Mouse (Mus musculus) ES-Bruce4 (cell line): ENCODE measurements at regions not wholly inside any gene's neighbourhood (a gene's known extent, or its start where the extent isn't known, plus 50 kb on each side); places are given as distances from the start of the nearest gene placed in this dataset.

Source experiments
- H3K27ac ChIP-seq: 2 replicates; pipeline ENCODE4 v1.5.1; 2012; ENCODE audit warnings: low read length, inconsistent platforms; ENCODE audit not compliant: insufficient read depth
- H3K27me3 ChIP-seq: 2 replicates; pipeline ENCODE4 v1.6.1; 2012; ENCODE audit warnings: mild to moderate bottlenecking, low read length, inconsistent platforms; ENCODE audit not compliant: control insufficient read depth, poor library complexity, insufficient read depth, severe bottlenecking
- H3K36me3 ChIP-seq: 2 replicates; pipeline ENCODE4 v1.6.1; 2012; ENCODE audit warnings: inconsistent platforms, mild to moderate bottlenecking, low read length, moderate library complexity; ENCODE audit not compliant: control insufficient read depth, poor library complexity, insufficient read depth, severe bottlenecking
- H3K4me1 ChIP-seq: one replicate; pipeline ENCODE4 v1.8.1; 2011; ENCODE audit warnings: low read length; ENCODE audit not compliant: control insufficient read depth, insufficient read depth
- H3K4me3 ChIP-seq: 2 replicates; pipeline ENCODE4 v1.5.1; 2011; ENCODE audit warnings: low read depth, mild to moderate bottlenecking, low read length
- H3K9ac ChIP-seq: 2 replicates; pipeline ENCODE4 v1.6.1; 2012; ENCODE audit warnings: low read depth, mild to moderate bottlenecking, inconsistent platforms; ENCODE audit not compliant: poor library complexity, severe bottlenecking
- H3K9me3 ChIP-seq: replicated peaks from 2 replicates; pipeline ENCODE4 v1.6.1; 2012; ENCODE audit warnings: mild to moderate bottlenecking, low read length, inconsistent platforms; ENCODE audit not compliant: control insufficient read depth, poor library complexity, insufficient read depth, severe bottlenecking
- CTCF ChIP-seq: IDR thresholded peaks from one replicate; pipeline ENCODE4 v1.8.1; 2011; ENCODE audit warnings: low read depth, low read length
- EP300 ChIP-seq: IDR thresholded peaks from 2 replicates; pipeline ENCODE4 v1.6.1; 2011; ENCODE audit warnings: low read depth, low read length; ENCODE audit not compliant: insufficient read depth
- POLR2A ChIP-seq: IDR thresholded peaks from one replicate; pipeline ENCODE4 v1.8.1; 2011; ENCODE audit warnings: low read length; ENCODE audit not compliant: insufficient read depth

- peaks cover 4% of the 10 kb centered on the region for H3K4me1 ChIP-seq
Observed at GRCm38 (mm10) chr16:30013943-30014342, 50.2 kb upstream of the Hes1 start.

More at GRCm38 (mm10) chr16:30013943-30014342, 50.2 kb upstream of the Hes1 start:
- no peaks in the 10 kb centered on the region for H3K27me3 ChIP-seq
- H3K4me3 ChIP-seq = no peak overlapping the region
- H3K9me3 ChIP-seq = no peaks in the 10 kb centered on the region
- H3K9ac ChIP-seq = no peak overlapping the region
- H3K36me3 ChIP-seq = no peaks in the 10 kb centered on the region
- no peak overlapping the region for H3K27ac ChIP-seq
- TF ChIP-seq POLR2A (no peak), CTCF (no peak), EP300 (no peak)
